Mouse (Mus musculus): ENCODE measurements around the gene 4930438A08Rik. TPM values are rescaled to one million over a fixed set of nuclear protein-coding genes. Genes with fewer than 3 reads are reported as not detected.

The 4930438A08Rik gene
- polyA plus RNA-seq, 1 experiment from 2014 or later, result 3.2 TPM

DNA sequence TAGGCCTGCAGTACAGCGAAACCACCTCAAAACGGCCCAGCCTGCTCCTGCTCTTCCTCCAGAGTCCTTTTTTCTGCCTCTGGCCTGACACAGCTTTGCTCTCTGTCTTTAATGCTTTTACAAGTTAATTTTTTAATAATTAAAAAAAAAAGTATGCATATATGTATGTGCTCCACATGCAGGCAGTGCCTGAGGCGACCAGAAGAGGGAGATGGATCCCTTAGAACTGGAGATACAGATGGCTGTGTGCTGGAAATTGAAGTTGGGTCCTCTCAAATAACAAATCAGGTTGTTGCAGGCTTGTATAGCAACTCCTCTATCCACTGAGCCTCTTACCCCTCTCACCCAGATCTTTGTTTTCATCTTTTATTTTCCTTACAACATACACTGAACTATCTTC is 52.2 kb downstream of the 4930438A08Rik start:
- Histone ChIP-seq H3K4me2 (ENCODE audit: low read depth, low read length) (no peak overlapping the region), H3K36me3 (ENCODE audit: control insufficient read depth, insufficient read depth) (peaks cover 10% of the 10 kb centered on the region), H3K4me3 (ENCODE audit: low read depth, low read length) (no peak overlapping the region), H3K4me1 (ENCODE audit: control insufficient read depth, low read depth, low read length) (peaks cover 45% of the 10 kb centered on the region), H3K9ac (ENCODE audit: low read depth, low read length) (no peak overlapping the region), H3K27ac (ENCODE audit: low read length) (no peak overlapping the region), H3K27me3 (ENCODE audit: control insufficient read depth, insufficient read depth, low read depth, low read length) (no peaks in the 10 kb centered on the region), H3K9me3 (replicated peaks; ENCODE audit: control insufficient read depth, low read length) (peaks cover 3% of the 10 kb centered on the region; the same call in 1 of the 2 replicates)
- 89% methylated on average over 3 of the region's 3 CpGs for WGBS (ENCODE audit: insufficient replicate concordance)
- ATAC-seq (ENCODE audit: low read depth), result no peak

DNA sequence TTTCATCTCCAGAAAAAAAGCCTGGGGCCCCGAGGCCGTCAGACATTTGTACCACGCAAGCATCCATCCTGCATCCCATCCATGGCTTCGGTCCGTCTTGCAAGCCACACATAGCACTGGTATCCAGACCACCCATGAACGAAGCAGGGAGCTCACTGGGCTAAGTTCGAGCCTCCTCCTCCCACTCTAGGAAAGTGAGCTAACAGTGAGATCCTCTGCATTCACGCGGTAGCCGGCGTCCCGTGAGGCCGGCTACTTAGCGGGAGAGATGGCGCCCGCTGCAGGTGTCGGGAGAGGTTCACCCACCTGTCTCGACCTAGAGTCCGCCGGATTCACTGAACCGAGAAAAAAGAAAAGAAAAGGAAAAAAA is 55.3 kb downstream of the 4930438A08Rik start:
- Histone ChIP-seq H3K27ac (ENCODE audit: low read length) (peak overlapping the region; percentile 91), H3K4me1 (ENCODE audit: control insufficient read depth, low read depth, low read length) (peaks cover 41% of the 10 kb centered on the region), H3K4me3 (ENCODE audit: low read depth, low read length) (peak overlapping the region; percentile 93), H3K36me3 (ENCODE audit: control insufficient read depth, insufficient read depth) (peaks cover 13% of the 10 kb centered on the region), H3K4me2 (ENCODE audit: low read depth, low read length) (peak overlapping the region; percentile 90), H3K27me3 (ENCODE audit: control insufficient read depth, insufficient read depth, low read depth, low read length) (no peaks in the 10 kb centered on the region), H3K9ac (ENCODE audit: low read depth, low read length) (peak overlapping the region; percentile 91), H3K9me3 (replicated peaks; ENCODE audit: control insufficient read depth, low read length) (peaks cover 3% of the 10 kb centered on the region; the same call in 1 of the 2 replicates)
- under 1% methylated on average over 21 of the region's 21 CpGs for WGBS (ENCODE audit: insufficient replicate concordance)
- ATAC-seq (ENCODE audit: low read depth), result peak; percentile 26

DNA sequence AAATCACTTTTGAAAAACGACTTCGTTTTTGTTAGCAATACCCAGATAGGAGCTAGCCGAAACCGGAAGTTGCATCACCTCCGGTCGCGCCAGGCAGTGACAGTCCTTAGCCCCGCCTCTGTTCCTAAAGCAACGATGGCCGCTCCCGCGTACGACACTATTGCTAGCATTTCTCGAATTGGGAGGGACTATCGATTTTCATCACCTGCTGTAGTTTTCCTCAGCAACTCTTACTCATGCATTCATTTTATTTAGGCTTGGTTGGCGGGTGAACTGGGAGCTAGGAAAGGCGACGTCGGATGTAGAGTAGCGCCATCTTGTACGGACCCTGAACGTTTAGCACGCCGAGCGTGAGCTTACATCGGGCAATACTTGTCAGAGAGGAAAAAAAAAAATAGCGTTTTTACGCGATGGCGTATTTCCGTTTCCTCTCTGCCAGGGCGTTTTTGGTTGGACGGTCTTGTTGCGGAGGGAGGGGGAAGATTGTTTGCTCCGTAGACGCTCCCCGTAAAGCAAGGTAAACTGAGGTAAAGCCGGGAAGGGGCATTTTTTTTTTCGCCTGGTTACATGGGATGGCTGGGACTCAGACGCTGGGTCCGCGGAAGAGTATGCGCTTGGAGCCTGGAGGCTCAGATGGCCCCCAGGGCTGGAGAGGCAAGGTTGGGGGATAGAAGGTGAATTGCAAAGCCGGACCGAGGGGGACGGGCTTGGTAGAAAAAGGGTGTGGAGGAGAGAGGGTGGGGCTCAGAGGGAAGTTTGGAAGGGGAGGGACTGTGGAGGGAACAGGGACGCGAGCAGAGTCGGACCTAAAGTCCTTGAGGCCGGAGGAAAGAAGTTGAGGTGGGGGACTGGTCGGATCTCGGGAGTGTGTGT is 55.9 kb downstream of the 4930438A08Rik start, which contains the start of the genes Zfp672 and Sh3bp5l:
Zfp672 (minus strand) TSS at position 64 of the 873 bp plus-strand sequence.
Sh3bp5l (plus strand) TSS at position 449 of the 873 bp plus-strand sequence.
- peaks cover 15% of the 10 kb centered on the region for H3K36me3 ChIP-seq (ENCODE audit: control insufficient read depth, insufficient read depth)
- peak within 1 kb of the TSS; percentile 91 for H3K9ac ChIP-seq (ENCODE audit: low read depth, low read length)
- H3K9me3 ChIP-seq (replicated peaks; ENCODE audit: control insufficient read depth, low read length), result peaks cover 3% of the 10 kb centered on the region; the same call in 1 of the 2 replicates
- under 1% methylated on average over 52 of the region's 52 CpGs for WGBS (ENCODE audit: insufficient replicate concordance)
- ATAC-seq (ENCODE audit: low read depth), result peak; percentile 88
- H3K27ac ChIP-seq (ENCODE audit: low read length), result peak within 1 kb of the TSS; percentile 91
- H3K4me1 ChIP-seq (ENCODE audit: control insufficient read depth, low read depth, low read length), result peaks cover 35% of the 10 kb centered on the region
- no peaks in the 10 kb centered on the region for H3K27me3 ChIP-seq (ENCODE audit: control insufficient read depth, insufficient read depth, low read depth, low read length)
- peak within 1 kb of the TSS; percentile 93 for H3K4me3 ChIP-seq (ENCODE audit: low read depth, low read length)
- peak within 1 kb of the TSS; percentile 90 for H3K4me2 ChIP-seq (ENCODE audit: low read depth, low read length)

DNA sequence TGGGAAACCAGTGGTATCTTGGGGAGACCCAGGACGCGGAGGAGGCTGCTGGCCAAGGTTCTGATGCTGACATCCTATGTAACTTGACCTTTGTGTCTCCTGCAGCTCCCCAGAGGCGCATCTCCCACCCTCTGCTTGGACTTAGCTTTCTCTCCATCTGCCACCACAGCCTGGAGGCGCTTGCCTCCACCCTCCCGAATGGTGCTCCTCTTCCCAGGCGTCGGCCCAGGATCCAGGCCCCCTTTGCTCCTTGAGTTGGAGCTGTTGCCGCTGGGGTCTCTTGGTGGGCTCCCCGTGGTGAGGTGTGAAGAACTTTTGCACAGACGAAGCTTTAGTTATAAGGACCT is 56.5 kb downstream of the 4930438A08Rik start:
- H3K9me3 ChIP-seq (replicated peaks; ENCODE audit: control insufficient read depth, low read length), result peaks cover 3% of the 10 kb centered on the region; the same call in 1 of the 2 replicates
- H3K27me3 ChIP-seq (ENCODE audit: control insufficient read depth, insufficient read depth, low read depth, low read length), result no peaks in the 10 kb centered on the region
- H3K9ac ChIP-seq (ENCODE audit: low read depth, low read length), result peak overlapping the region; percentile 91
- peak overlapping the region; percentile 93 for H3K4me3 ChIP-seq (ENCODE audit: low read depth, low read length)
- no peak for ATAC-seq (ENCODE audit: low read depth)
- peaks cover 18% of the 10 kb centered on the region for H3K36me3 ChIP-seq (ENCODE audit: control insufficient read depth, insufficient read depth)
- H3K4me1 ChIP-seq (ENCODE audit: control insufficient read depth, low read depth, low read length), result peaks cover 34% of the 10 kb centered on the region
- H3K4me2 ChIP-seq (ENCODE audit: low read depth, low read length), result peak overlapping the region; percentile 90
- 14% methylated on average over 10 of the region's 10 CpGs for WGBS (ENCODE audit: insufficient replicate concordance)
- peak overlapping the region; percentile 91 for H3K27ac ChIP-seq (ENCODE audit: low read length)

DNA sequence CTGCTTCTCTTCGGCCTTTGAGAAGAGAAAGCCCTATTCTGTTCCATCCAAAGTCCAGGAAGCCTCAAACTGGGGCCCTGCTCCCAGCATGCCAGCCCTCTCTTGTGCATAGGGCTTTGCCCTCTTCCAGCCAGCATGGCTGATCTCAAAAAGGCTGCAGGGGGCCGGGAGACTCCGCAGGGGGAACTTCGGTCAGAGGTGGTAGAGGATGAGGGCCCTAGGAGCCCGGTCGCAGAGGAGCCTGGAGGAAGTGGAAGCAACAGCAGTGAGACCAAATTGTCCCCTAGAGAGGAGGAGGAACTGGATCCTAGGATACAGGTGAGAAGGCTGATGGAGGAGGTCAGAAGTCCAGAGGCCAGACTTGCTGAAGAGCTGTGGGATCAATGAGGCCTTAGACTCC is 56.9 kb downstream of the 4930438A08Rik start:
- Histone ChIP-seq H3K27ac (ENCODE audit: low read length) (peak overlapping the region; percentile 91; the same call in 1 of the 2 replicates), H3K9me3 (replicated peaks; ENCODE audit: control insufficient read depth, low read length) (peaks cover 3% of the 10 kb centered on the region; the same call in 1 of the 2 replicates), H3K36me3 (ENCODE audit: control insufficient read depth, insufficient read depth) (peaks cover 17% of the 10 kb centered on the region), H3K4me1 (ENCODE audit: control insufficient read depth, low read depth, low read length) (peaks cover 34% of the 10 kb centered on the region), H3K27me3 (ENCODE audit: control insufficient read depth, insufficient read depth, low read depth, low read length) (no peaks in the 10 kb centered on the region), H3K4me2 (ENCODE audit: low read depth, low read length) (peak overlapping the region; percentile 90), H3K9ac (ENCODE audit: low read depth, low read length) (peak overlapping the region; percentile 91), H3K4me3 (ENCODE audit: low read depth, low read length) (peak overlapping the region; percentile 93)
- whole genome bisulfite sequencing (ENCODE audit: insufficient replicate concordance), result 81% methylated on average over 6 of the region's 6 CpGs
- no peak for ATAC-seq (ENCODE audit: low read depth)

DNA sequence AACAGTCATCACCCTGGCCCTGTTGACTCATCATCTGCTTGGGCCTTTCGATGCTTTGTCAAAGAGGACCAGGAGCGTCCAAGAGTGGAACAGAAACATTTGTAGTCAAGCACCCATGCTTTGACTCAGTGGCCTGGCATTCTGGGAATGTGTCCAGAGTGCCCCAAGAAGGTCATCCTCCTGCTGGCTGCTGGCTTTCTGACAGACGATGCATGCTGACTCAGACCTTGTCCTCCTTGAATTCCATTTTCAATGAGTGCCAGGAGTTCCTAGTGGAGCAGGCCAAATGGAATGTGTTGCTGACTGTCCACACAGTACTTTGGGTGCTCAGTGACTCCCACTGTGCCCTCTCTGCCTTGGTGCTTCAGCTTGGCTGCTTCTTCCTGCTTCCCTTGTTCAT is 60.1 kb downstream of the 4930438A08Rik start:
- ATAC-seq (ENCODE audit: low read depth), result no peak
- H3K27me3 ChIP-seq (ENCODE audit: control insufficient read depth, insufficient read depth, low read depth, low read length), result no peaks in the 10 kb centered on the region
- 78% methylated on average over 3 of the region's 3 CpGs for WGBS (ENCODE audit: insufficient replicate concordance)

More for the DNA sequence above, 60.1 kb downstream of the 4930438A08Rik start:
- no peak overlapping the region for H3K27ac ChIP-seq (ENCODE audit: low read length)
- H3K9ac ChIP-seq (ENCODE audit: low read depth, low read length), result no peak overlapping the region
- H3K4me2 ChIP-seq (ENCODE audit: low read depth, low read length), result no peak overlapping the region
- H3K4me3 ChIP-seq (ENCODE audit: low read depth, low read length), result no peak overlapping the region
- peaks cover 22% of the 10 kb centered on the region for H3K36me3 ChIP-seq (ENCODE audit: control insufficient read depth, insufficient read depth)
- no peaks in the 10 kb centered on the region for H3K9me3 ChIP-seq (replicated peaks; ENCODE audit: control insufficient read depth, low read length)
- peaks cover 22% of the 10 kb centered on the region for H3K4me1 ChIP-seq (ENCODE audit: control insufficient read depth, low read depth, low read length)

Other genes starting within 250 kb of the 4930438A08Rik start
- gene Gm12248, start 181.7 kb upstream of the 4930438A08Rik start, polyA plus RNA-seq (2015; fragmentation: Nextera tagmentation; extraction: Ambion mirVana), result not detected in 2 replicates
- 30.1 and 30.2 TPM in 2 replicates for gene Cnot8, start 170.6 kb upstream of the 4930438A08Rik start, polyA plus RNA-seq (2015; fragmentation: Nextera tagmentation; extraction: Ambion mirVana)
- gene Gemin5, start 106.3 kb upstream of the 4930438A08Rik start, polyA plus RNA-seq (2015; fragmentation: Nextera tagmentation; extraction: Ambion mirVana), result 7.2 and 7.4 TPM in 2 replicates
- gene Mrpl22, start 103.1 kb upstream of the 4930438A08Rik start, polyA plus RNA-seq (2015; fragmentation: Nextera tagmentation; extraction: Ambion mirVana), result 74.9 and 83.3 TPM in 2 replicates
- gene Igtp, start 75.2 kb upstream of the 4930438A08Rik start, polyA plus RNA-seq (2015; fragmentation: Nextera tagmentation; extraction: Ambion mirVana), result 7.7 and 9.6 TPM in 2 replicates
- gene Irgm2, start 75.2 kb upstream of the 4930438A08Rik start, polyA plus RNA-seq (2015; fragmentation: Nextera tagmentation; extraction: Ambion mirVana), result 5.5 and 6.8 TPM in 2 replicates
- gene Zfp692, start 32.3 kb downstream of the 4930438A08Rik start, polyA plus RNA-seq (2015; fragmentation: Nextera tagmentation; extraction: Ambion mirVana), result 9.8 and 10.1 TPM in 2 replicates
- gene Zfp672, start 55.5 kb downstream of the 4930438A08Rik start, polyA plus RNA-seq (2015; fragmentation: Nextera tagmentation; extraction: Ambion mirVana), result 33.8 and 36.6 TPM in 2 replicates
- gene Sh3bp5l, start 55.9 kb downstream of the 4930438A08Rik start, polyA plus RNA-seq (2015; fragmentation: Nextera tagmentation; extraction: Ambion mirVana), result 16.8 and 17.0 TPM in 2 replicates
- gene Lypd8, start 104.2 kb downstream of the 4930438A08Rik start, polyA plus RNA-seq (2015; fragmentation: Nextera tagmentation; extraction: Ambion mirVana), result 0.16 and 12.0 TPM in 2 replicates
- not detected in 2 replicates for gene 1810065E05Rik, start 146.3 kb downstream of the 4930438A08Rik start, polyA plus RNA-seq (2015; fragmentation: Nextera tagmentation; extraction: Ambion mirVana)
- not detected in 2 replicates for gene Gm12253, start 157.8 kb downstream of the 4930438A08Rik start, polyA plus RNA-seq (2015; fragmentation: Nextera tagmentation; extraction: Ambion mirVana)
- gene Lypd9, start 178.1 kb downstream of the 4930438A08Rik start, polyA plus RNA-seq (2015; fragmentation: Nextera tagmentation; extraction: Ambion mirVana), result not detected in 2 replicates
- not detected in 2 replicates for gene Olfr30, start 187.5 kb downstream of the 4930438A08Rik start, polyA plus RNA-seq (2015; fragmentation: Nextera tagmentation; extraction: Ambion mirVana)
- gene Olfr332, start 217.8 kb downstream of the 4930438A08Rik start, polyA plus RNA-seq (2015; fragmentation: Nextera tagmentation; extraction: Ambion mirVana), result not detected in 2 replicates
- not detected in 2 replicates for gene Olfr331, start 227.8 kb downstream of the 4930438A08Rik start, polyA plus RNA-seq (2015; fragmentation: Nextera tagmentation; extraction: Ambion mirVana)